Mouse (Mus musculus): ENCODE results near the gene Exoc4. TPM values are rescaled to one million over a fixed set of nuclear protein-coding genes. Genes with fewer than 3 reads are reported as not detected.

Exoc4 gene
- polyA plus RNA-seq, 1 experiment from 2014 or later: 33.1 TPM

DNA sequence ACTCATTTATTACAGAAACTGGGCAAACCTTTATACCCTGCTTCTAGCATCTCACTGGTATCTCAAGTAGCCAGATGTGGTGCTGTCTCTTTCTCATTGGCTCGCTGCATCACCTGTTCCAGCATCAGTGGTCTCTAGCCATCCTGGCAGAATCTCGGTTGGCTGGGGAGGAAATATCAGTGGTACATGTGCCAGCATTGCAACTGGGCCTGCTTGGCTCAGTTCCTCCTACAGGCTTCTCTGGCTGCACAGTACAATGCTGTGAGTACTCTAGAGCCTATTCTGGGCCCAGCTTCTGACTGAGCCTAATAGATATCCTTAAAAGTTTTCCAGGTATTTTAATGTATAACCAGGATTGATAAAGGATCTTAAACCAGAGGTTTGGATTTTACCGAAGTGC, 582.4 kb downstream of the Exoc4 start:
- no peak for TF ChIP-seq CTCF (IDR thresholded peaks at IDR 0.05; ENCODE audit: low read depth)
- Histone ChIP-seq H3K36me3 (ENCODE audit: insufficient read depth) (no peaks in the 10 kb centered on the region), H3K4me3 (ENCODE audit: low read depth, low read length) (no peak overlapping the region), H3K9ac (no peak overlapping the region), H3K27ac (ENCODE audit: low read depth) (no peak overlapping the region), H3K27me3 (ENCODE audit: insufficient read depth, low read length) (no peaks in the 10 kb centered on the region), H3K4me1 (ENCODE audit: insufficient read depth) (no peaks in the 10 kb centered on the region), H3K9me3 (ENCODE audit: low read depth, low read length) (no peaks in the 10 kb centered on the region), H3K4me2 (no peak overlapping the region)
- ATAC-seq (ENCODE audit: insufficient read depth): no peak
- 81% methylated on average over 3 of the region's 3 CpGs for WGBS
- DNase-seq: no peak

GRCm38 (mm10) chr6:33832978-33833377, 584.1 kb downstream of the Exoc4 start:
- no peak overlapping the region for H3K4me3 ChIP-seq (ENCODE audit: low read depth, low read length)
- TF ChIP-seq CTCF (IDR thresholded peaks at IDR 0.05; ENCODE audit: low read depth): no peak
- no peak overlapping the region for H3K4me2 ChIP-seq
- ATAC-seq (ENCODE audit: insufficient read depth) (no peak), DNase-seq (no peak)
- H3K27ac ChIP-seq (ENCODE audit: low read depth): no peak overlapping the region
- no peaks in the 10 kb centered on the region for H3K9me3 ChIP-seq (ENCODE audit: low read depth, low read length)
- H3K4me1 ChIP-seq (ENCODE audit: insufficient read depth): no peaks in the 10 kb centered on the region
- no peaks in the 10 kb centered on the region for H3K27me3 ChIP-seq (ENCODE audit: insufficient read depth, low read length)
- no peak overlapping the region for H3K9ac ChIP-seq
- 71% methylated on average over 4 of the region's 4 CpGs for WGBS
- H3K36me3 ChIP-seq (ENCODE audit: insufficient read depth): no peaks in the 10 kb centered on the region

- no peaks in the 10 kb centered on the region for H3K27me3 ChIP-seq (ENCODE audit: insufficient read depth, low read length)
- no peak overlapping the region for H3K4me3 ChIP-seq (ENCODE audit: low read depth, low read length)
- H3K4me1 ChIP-seq (ENCODE audit: insufficient read depth): no peaks in the 10 kb centered on the region
- no peaks in the 10 kb centered on the region for H3K9me3 ChIP-seq (ENCODE audit: low read depth, low read length)
- no peak overlapping the region for H3K4me2 ChIP-seq
- no peak for TF ChIP-seq CTCF (IDR thresholded peaks at IDR 0.05; ENCODE audit: low read depth)
- WGBS: 80% methylated on average over 3 of the region's 3 CpGs
- ATAC-seq (ENCODE audit: insufficient read depth): no peak
- DNase-seq: no peak
- no peak overlapping the region for H3K9ac ChIP-seq
- H3K27ac ChIP-seq (ENCODE audit: low read depth): no peak overlapping the region
- no peaks in the 10 kb centered on the region for H3K36me3 ChIP-seq (ENCODE audit: insufficient read depth)
Observed at GRCm38 (mm10) chr6:33836048-33836780, 587.3 kb downstream of the Exoc4 start.

DNA sequence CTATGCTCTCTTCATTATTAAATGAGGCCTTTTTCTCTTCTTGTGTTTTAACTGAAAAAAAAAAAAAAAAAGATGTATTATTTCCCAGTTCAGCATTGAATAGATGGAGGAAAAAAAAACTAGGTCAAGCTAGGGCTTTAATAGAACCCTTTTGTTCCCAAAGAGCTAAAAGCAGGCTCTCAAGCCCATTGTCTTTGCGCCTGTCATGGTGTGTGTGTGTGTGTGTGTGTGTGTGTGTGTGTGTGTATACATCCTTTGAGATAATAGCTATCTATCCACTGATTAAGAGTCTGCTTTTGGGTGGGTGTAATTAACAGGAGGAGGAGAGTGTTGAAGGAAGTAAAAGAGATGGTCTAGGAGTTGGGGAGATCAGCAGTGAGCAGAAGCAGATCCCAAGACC, 594.0 kb downstream of the Exoc4 start:
- Histone ChIP-seq H3K27ac (ENCODE audit: low read depth) (no peak overlapping the region), H3K27me3 (ENCODE audit: insufficient read depth, low read length) (no peaks in the 10 kb centered on the region), H3K4me1 (ENCODE audit: insufficient read depth) (no peaks in the 10 kb centered on the region), H3K36me3 (ENCODE audit: insufficient read depth) (no peaks in the 10 kb centered on the region), H3K9me3 (ENCODE audit: low read depth, low read length) (no peaks in the 10 kb centered on the region), H3K4me2 (no peak overlapping the region), H3K4me3 (ENCODE audit: low read depth, low read length) (no peak overlapping the region), H3K9ac (no peak overlapping the region)
- DNase-seq (no peak), ATAC-seq (ENCODE audit: insufficient read depth) (no peak)
- no peak for TF ChIP-seq CTCF (IDR thresholded peaks at IDR 0.05; ENCODE audit: low read depth)
- WGBS: 66% methylated on average over 1 of the region's 1 CpGs

DNA sequence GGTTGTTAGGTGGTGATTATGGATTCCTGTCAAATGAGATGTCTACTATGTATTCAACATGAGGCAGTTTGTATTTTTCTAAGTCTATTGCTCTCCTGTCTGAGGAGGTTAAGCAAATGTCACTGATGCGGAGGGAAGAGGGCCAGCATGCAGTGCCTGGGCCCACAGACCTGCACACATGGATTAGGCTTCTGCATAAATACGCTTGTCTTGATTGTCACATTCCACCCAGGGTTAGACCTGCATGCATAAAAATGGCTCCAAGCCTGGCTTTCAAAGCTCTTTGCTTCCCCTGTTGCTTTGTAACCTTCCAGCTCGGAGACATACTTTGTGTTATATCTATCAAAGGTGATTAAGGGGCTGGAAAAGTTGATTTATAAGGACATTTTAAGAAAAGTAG, 610.2 kb downstream of the Exoc4 start:
- no peak for TF ChIP-seq CTCF (IDR thresholded peaks at IDR 0.05; ENCODE audit: low read depth)
- Histone ChIP-seq H3K4me2 (no peak overlapping the region), H3K4me3 (ENCODE audit: low read depth, low read length) (no peak overlapping the region), H3K9ac (no peak overlapping the region), H3K27me3 (ENCODE audit: insufficient read depth, low read length) (no peaks in the 10 kb centered on the region), H3K4me1 (ENCODE audit: insufficient read depth) (no peaks in the 10 kb centered on the region), H3K9me3 (ENCODE audit: low read depth, low read length) (no peaks in the 10 kb centered on the region), H3K27ac (ENCODE audit: low read depth) (no peak overlapping the region), H3K36me3 (ENCODE audit: insufficient read depth) (no peaks in the 10 kb centered on the region)
- WGBS: 81% methylated on average over 3 of the region's 3 CpGs
- DNase-seq: no peak
- ATAC-seq (ENCODE audit: insufficient read depth): no peak

- Histone ChIP-seq H3K4me1 (ENCODE audit: insufficient read depth) (no peaks in the 10 kb centered on the region; the same call in 1 of the 2 replicates), H3K4me2 (no peak overlapping the region), H3K4me3 (ENCODE audit: low read depth, low read length) (no peak overlapping the region), H3K27me3 (ENCODE audit: insufficient read depth, low read length) (no peaks in the 10 kb centered on the region), H3K9me3 (ENCODE audit: low read depth, low read length) (no peaks in the 10 kb centered on the region), H3K9ac (no peak overlapping the region), H3K27ac (ENCODE audit: low read depth) (no peak overlapping the region), H3K36me3 (ENCODE audit: insufficient read depth) (no peaks in the 10 kb centered on the region)
- DNase-seq (no peak), ATAC-seq (ENCODE audit: insufficient read depth) (no peak)
- TF ChIP-seq CTCF (IDR thresholded peaks at IDR 0.05; ENCODE audit: low read depth): no peak
- 46% methylated on average over 3 of the region's 3 CpGs for WGBS
Observed at GRCm38 (mm10) chr6:33865752-33866151, 616.9 kb downstream of the Exoc4 start.

GRCm38 (mm10) chr6:33866901-33867580, 618.2 kb downstream of the Exoc4 start:
- DNase-seq (no peak), ATAC-seq (ENCODE audit: insufficient read depth) (no peak)
- H3K36me3 ChIP-seq (ENCODE audit: insufficient read depth): no peaks in the 10 kb centered on the region
- 71% methylated on average over 3 of the region's 3 CpGs for WGBS
- H3K27me3 ChIP-seq (ENCODE audit: insufficient read depth, low read length): no peaks in the 10 kb centered on the region
- TF ChIP-seq CTCF (IDR thresholded peaks at IDR 0.05; ENCODE audit: low read depth): no peak
- H3K4me1 ChIP-seq (ENCODE audit: insufficient read depth): peaks cover 4% of the 10 kb centered on the region
- H3K4me2 ChIP-seq: no peak overlapping the region
- no peak overlapping the region for H3K27ac ChIP-seq (ENCODE audit: low read depth)
- no peaks in the 10 kb centered on the region for H3K9me3 ChIP-seq (ENCODE audit: low read depth, low read length)
- H3K9ac ChIP-seq: no peak overlapping the region
- no peak overlapping the region for H3K4me3 ChIP-seq (ENCODE audit: low read depth, low read length)

Measured in lung, embryonic 14.5 days (tissue).